Mouse (Mus musculus) embryo, embryonic 9.5 days (tissue): ENCODE measurements around the gene Atoh7.

Experiments used
- DNase-seq: peaks from one replicate; pipeline ENCODE4 v3.0.0-alpha.2; 2017; ENCODE audit errors: extremely low spot score

Gene Atoh7

DNA sequence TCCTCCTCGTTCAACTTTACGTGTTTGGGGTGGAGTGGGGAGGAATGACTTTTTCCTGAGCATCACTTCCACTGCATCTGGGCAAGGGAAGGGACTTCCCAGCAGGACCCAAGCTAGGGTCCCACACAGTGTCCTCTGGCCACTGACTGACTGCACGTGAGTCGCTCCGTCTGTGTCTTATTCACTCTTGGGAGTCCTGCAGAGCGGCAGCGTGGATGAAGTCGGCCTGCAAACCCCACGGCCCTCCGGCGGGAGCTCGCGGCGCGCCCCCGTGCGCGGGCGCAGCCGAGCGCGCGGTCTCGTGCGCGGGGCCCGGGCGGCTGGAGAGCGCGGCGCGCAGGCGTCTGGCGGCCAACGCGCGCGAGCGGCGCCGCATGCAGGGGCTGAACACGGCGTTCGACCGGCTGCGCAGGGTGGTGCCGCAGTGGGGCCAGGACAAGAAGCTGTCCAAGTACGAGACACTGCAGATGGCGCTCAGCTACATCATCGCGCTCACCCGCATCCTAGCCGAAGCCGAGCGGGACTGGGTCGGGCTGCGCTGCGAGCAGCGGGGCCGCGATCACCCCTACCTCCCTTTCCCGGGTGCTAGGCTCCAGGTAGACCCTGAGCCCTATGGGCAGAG lies 601 bp downstream of the Atoh7 start:
- DNase-seq = peak; percentile 72

DNA sequence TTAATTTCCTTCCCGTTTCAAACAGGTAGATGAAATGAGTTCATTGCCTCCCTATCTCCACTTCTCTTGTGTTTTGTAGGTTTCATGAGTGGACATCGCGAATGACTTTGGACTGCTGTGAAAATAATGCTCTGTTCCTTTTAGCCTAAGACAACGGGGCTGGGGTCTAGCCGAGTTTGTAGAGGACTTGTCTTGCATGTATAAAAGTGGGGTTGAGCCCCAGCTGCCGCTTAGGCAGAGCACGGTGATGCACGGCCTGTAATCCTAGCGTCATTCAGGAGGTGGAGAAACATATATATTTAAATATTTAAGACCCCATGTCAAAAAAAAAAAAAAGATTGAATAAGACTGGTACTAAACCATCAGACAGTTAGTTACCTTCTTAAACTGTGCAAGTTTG lies 1.2 kb downstream of the Atoh7 start:
- no peak for DNase-seq

DNA sequence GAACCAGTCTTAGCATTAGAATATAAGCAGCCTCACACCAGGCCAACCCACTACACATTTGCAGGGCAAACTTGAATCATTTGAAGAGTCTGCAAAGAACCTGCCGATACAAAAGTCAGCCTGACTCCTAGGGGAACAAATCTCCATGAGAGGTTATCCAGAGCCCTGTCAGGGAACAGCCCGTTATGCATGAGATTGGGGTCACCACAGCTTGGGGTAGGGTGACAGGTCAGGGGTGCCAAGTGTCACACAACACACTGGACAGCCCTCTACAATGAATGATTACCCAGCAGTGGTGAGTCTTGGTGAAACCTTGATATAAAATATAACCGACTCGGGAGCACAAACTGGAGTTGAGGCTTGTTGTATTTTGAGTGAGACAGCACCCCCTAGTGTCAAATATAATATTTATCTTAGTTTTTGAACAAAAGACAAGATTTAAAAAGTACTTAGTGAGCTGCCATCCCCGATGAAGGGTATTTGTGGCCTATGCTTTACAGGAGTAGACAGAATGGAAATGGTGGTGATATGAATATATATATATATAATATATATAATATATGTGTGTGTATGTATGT lies 13.7 kb downstream of the Atoh7 start:
- DNase-seq = peak; percentile 12

- DNase-seq = no peak
Observed at GRCm38 (mm10) chr10:63113716-63114360, 14.4 kb downstream of the Atoh7 start.

DNA sequence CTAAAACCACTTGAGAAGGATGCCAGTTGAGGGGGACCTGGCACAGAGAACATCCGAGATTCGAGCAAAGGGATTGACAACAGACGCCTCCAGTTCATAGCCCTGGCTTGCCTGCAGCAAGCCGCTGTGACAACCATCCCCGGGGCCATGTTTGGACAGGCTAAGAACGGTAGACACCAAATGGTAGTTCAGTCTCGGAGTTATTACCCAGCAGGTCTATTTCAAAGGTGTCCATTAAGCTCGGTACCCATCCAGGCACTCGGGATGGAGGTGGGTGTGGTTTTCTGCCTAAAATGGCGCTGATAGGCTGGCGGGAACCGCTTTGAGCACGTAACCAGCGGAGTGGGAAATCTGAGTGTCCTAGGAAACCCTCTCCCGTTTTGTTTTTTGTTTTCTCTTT lies 16.4 kb downstream of the Atoh7 start:
- no peak for DNase-seq

GRCm38 (mm10) chr10:63116376-63116775 lies 16.9 kb downstream of the Atoh7 start:
- no peak for DNase-seq

GRCm38 (mm10) chr10:63117583-63117982 lies 18.1 kb downstream of the Atoh7 start:
- DNase-seq = no peak

DNA sequence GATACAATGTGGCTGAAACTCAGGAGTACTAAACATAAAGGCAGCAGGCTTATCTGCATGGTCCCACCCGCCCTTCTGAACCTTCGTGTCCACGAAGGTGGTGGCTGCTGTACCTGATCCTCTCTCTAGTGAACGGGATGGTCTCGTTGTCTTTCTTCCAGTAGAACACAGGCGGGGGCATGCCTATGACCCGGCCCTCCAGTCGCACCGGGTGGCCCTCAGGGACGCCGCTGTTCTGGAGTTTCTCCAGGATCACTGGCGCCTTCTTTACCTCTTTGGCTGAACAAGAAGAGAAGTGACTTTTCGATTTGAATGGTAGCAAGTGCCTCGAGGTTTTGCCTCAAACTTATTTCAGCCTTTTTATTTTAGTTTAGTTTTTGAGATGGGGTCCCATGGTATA lies 20.5 kb downstream of the Atoh7 start:
- no peak for DNase-seq

- no peak for DNase-seq
Observed at GRCm38 (mm10) chr10:63121961-63122360, 22.5 kb downstream of the Atoh7 start.

GRCm38 (mm10) chr10:63122516-63122915 lies 23.1 kb downstream of the Atoh7 start:
- DNase-seq = peak; percentile 22

GRCm38 (mm10) chr10:63123141-63123540 lies 23.7 kb downstream of the Atoh7 start:
- no peak for DNase-seq

GRCm38 (mm10) chr10:63124016-63124415 lies 24.6 kb downstream of the Atoh7 start:
- no peak for DNase-seq

- DNase-seq = peak; percentile 20
Observed at GRCm38 (mm10) chr10:63125343-63125742, 25.9 kb downstream of the Atoh7 start.

DNA sequence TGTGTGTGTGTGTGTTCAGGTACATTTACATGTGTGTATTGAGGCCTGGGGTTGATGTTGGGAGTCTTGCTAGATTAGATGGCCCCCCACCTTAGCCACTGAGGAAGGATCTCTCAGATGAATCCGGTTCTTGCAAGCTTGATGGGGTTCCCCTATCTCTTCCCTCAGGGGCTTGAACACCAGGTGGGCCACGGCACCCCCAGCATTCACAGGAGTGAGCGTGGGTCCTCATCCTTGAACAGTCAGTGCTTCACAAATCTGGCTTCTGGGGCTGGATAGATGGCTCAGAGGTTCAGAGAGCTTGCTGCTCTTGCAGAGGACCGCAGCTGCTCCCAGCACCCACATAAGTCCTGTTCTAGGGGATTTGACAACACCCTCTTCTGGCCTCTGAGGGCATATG lies 26.7 kb downstream of the Atoh7 start:
- no peak for DNase-seq

GRCm38 (mm10) chr10:63127156-63127555 lies 27.7 kb downstream of the Atoh7 start:
- DNase-seq = no peak

- DNase-seq = no peak
Observed at GRCm38 (mm10) chr10:63128256-63128655, 28.8 kb downstream of the Atoh7 start.

- no peak for DNase-seq
Observed at GRCm38 (mm10) chr10:63130500-63130899, 31.0 kb downstream of the Atoh7 start.

DNA sequence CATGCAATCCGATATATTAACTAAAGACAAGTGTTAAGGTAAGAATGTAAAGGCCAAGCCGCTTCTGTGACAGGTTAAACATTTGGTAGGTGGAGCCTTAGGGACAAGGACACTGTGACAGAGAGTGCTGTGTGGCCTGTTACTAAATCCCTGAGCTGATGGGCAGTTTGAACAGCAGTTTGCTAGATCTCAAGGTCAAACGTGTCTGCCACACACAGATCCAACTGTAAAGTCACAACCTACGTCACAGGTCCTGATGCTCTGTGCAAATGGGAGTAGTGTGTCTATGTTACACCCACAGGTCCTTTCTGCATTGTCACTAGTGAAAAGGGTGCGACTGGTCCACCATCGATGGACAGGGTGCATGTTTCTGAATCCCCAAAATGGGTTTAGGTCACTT lies 32.9 kb downstream of the Atoh7 start:
- DNase-seq = no peak

- DNase-seq = no peak
Observed at GRCm38 (mm10) chr10:63133326-63133725, 33.9 kb downstream of the Atoh7 start.

- no peak for DNase-seq
Observed at GRCm38 (mm10) chr10:63135680-63136079, 36.2 kb downstream of the Atoh7 start.

- DNase-seq = no peak
Observed at GRCm38 (mm10) chr10:63136436-63136835, 37.0 kb downstream of the Atoh7 start.

- DNase-seq = no peak
Observed at GRCm38 (mm10) chr10:63142660-63143059, 43.2 kb downstream of the Atoh7 start.
